Mouse (Mus musculus) lung, postnatal 10 days (tissue): Measurements from ENCODE around the gene Ankib1.
"Not testable (repeated sequence)": the region's sequence is repeated elsewhere in the genome, so short reads cannot be mapped to it uniquely, and the experiment has no call there.

Experiments used
- DNase-seq: peaks from one replicate; pipeline ENCODE4 v3.0.0; 2021

Ankib1 gene

GRCm38 (mm10) chr5:3802433-3803291 lies at the start of gene Ankib1, which contains the start of gene Krit1:
Gene Ankib1, minus strand, starts transcription at chr5:3802925.
Gene Krit1, plus strand, starts transcription at chr5:3803184.
- DNase-seq = peak; percentile 91

GRCm38 (mm10) chr5:3845026-3845425 lies 42.3 kb upstream of the Ankib1 start, which contains the start of gene Lrrd1:
Gene Lrrd1, plus strand, starts transcription at chr5:3845173.
- DNase-seq = peak; percentile 1

- DNase-seq = no peak
Measured at GRCm38 (mm10) chr5:3834107-3834506, 31.4 kb upstream of the Ankib1 start.

GRCm38 (mm10) chr5:3808472-3808871 lies 5.7 kb upstream of the Ankib1 start:
- DNase-seq = no peak

- peak; percentile 53 for DNase-seq
Measured at GRCm38 (mm10) chr5:3803292-3804165, 804 bp upstream of the Ankib1 start.

GRCm38 (mm10) chr5:3801672-3802432 lies 873 bp downstream of the Ankib1 start:
- DNase-seq = no peak

- DNase-seq = no peak
Measured at GRCm38 (mm10) chr5:3800881-3801280, 1.8 kb downstream of the Ankib1 start.

GRCm38 (mm10) chr5:3800041-3800440 lies 2.7 kb downstream of the Ankib1 start:
- no peak for DNase-seq

- DNase-seq = not testable (repeated sequence)
Measured at GRCm38 (mm10) chr5:3798656-3799055, 4.1 kb downstream of the Ankib1 start.

- DNase-seq = not testable (repeated sequence)
Measured at GRCm38 (mm10) chr5:3797101-3797500, 5.6 kb downstream of the Ankib1 start.

- no peak for DNase-seq
Measured at GRCm38 (mm10) chr5:3791048-3791447, 11.7 kb downstream of the Ankib1 start.

- DNase-seq = peak; percentile 19
Measured at GRCm38 (mm10) chr5:3787548-3787947, 15.2 kb downstream of the Ankib1 start.

GRCm38 (mm10) chr5:3784751-3785496 lies 17.8 kb downstream of the Ankib1 start:
- no peak for DNase-seq

GRCm38 (mm10) chr5:3783947-3784681 lies 18.6 kb downstream of the Ankib1 start:
- no peak for DNase-seq

GRCm38 (mm10) chr5:3782670-3783069 lies 20.1 kb downstream of the Ankib1 start:
- no peak for DNase-seq

GRCm38 (mm10) chr5:3772017-3772416 lies 30.7 kb downstream of the Ankib1 start:
- DNase-seq = no peak

GRCm38 (mm10) chr5:3771512-3771911 lies 31.2 kb downstream of the Ankib1 start:
- no peak for DNase-seq

GRCm38 (mm10) chr5:3750536-3750935 lies 52.2 kb downstream of the Ankib1 start:
- peak; percentile 21 for DNase-seq

GRCm38 (mm10) chr5:3732846-3733245 lies 69.9 kb downstream of the Ankib1 start:
- DNase-seq = peak; percentile 2

- DNase-seq = no peak
Measured at GRCm38 (mm10) chr5:3728820-3729219, 73.9 kb downstream of the Ankib1 start.

- DNase-seq = no peak
Measured at GRCm38 (mm10) chr5:3725491-3725890, 77.2 kb downstream of the Ankib1 start.
